Mouse (Mus musculus): ENCODE measurements around the gene Spta1. TPM values are rescaled to one million over a fixed set of nuclear protein-coding genes. Genes with fewer than 3 reads are reported as not detected.

The Spta1 gene
- polyA plus RNA-seq, 1 experiment from 2014 or later: 0.35 TPM

DNA sequence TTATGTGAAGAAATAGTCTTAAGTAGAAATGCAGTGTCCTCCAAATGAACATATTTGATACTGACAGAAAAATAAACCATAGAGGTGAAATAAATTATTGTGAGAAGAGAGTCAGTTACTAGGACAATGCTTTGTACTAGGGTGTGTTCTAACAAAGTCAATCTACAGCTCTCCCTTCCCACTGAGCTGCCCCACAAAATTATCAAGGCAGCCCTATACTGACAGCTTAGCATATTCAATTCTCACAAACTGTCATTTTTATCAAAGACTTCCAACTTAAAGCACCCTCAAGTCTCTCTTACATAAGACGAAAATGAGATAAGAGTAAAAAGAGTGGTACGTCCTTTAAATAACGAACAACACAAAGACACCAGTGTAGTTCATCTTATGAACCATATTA lies 15.0 kb upstream of the Spta1 start:
- no peaks in the 10 kb centered on the region for H3K27me3 ChIP-seq (replicated peaks; ENCODE audit: insufficient read depth, low read length)
- TF ChIP-seq CTCF (IDR thresholded peaks at IDR 0.05) (no peak), EP300 (IDR thresholded peaks at IDR 0.05) (no peak)
- no peak for ATAC-seq

GRCm38 (mm10) chr1:174158512-174158911 lies 14.1 kb upstream of the Spta1 start:
- ATAC-seq: no peak
- WGBS: 76% methylated on average over 1 of the region's 1 CpGs
- no peak overlapping the region for H3K9ac ChIP-seq (replicated peaks; ENCODE audit: low read depth)

More for the DNA sequence above, 15.0 kb upstream of the Spta1 start:
- Histone ChIP-seq H3K9ac (replicated peaks; ENCODE audit: low read depth) (no peak overlapping the region), H3K4me3 (ENCODE audit: low read depth, low read length) (no peak overlapping the region), H3K4me2 (replicated peaks; ENCODE audit: low read depth, low read length) (no peak overlapping the region), H3K4me1 (ENCODE audit: insufficient read depth, low read depth, low read length) (no peaks in the 10 kb centered on the region), H3K36me3 (ENCODE audit: insufficient read depth, low read length) (no peaks in the 10 kb centered on the region), H3K27ac (ENCODE audit: low read length) (no peak overlapping the region), H3K9me3 (ENCODE audit: low read length) (no peaks in the 10 kb centered on the region)
- WGBS: 67% methylated on average over 3 of the region's 3 CpGs
- no peak for DNase-seq (ENCODE audit: low spot score)

GRCm38 (mm10) chr1:174159095-174159494 lies 13.5 kb upstream of the Spta1 start:
- Histone ChIP-seq H3K4me1 (ENCODE audit: insufficient read depth, low read depth, low read length) (no peaks in the 10 kb centered on the region), H3K27ac (ENCODE audit: low read length) (no peak overlapping the region), H3K9me3 (ENCODE audit: low read length) (no peaks in the 10 kb centered on the region), H3K9ac (replicated peaks; ENCODE audit: low read depth) (no peak overlapping the region), H3K27me3 (replicated peaks; ENCODE audit: insufficient read depth, low read length) (no peaks in the 10 kb centered on the region), H3K36me3 (ENCODE audit: insufficient read depth, low read length) (no peaks in the 10 kb centered on the region), H3K4me3 (ENCODE audit: low read depth, low read length) (no peak overlapping the region), H3K4me2 (replicated peaks; ENCODE audit: low read depth, low read length) (no peak overlapping the region)
- no peak for ATAC-seq
- no peak for DNase-seq (ENCODE audit: low spot score)
- TF ChIP-seq EP300 (IDR thresholded peaks at IDR 0.05) (no peak), CTCF (IDR thresholded peaks at IDR 0.05) (no peak)
- WGBS: 89% methylated on average over 10 of the region's 10 CpGs

More at GRCm38 (mm10) chr1:174158512-174158911, 14.1 kb upstream of the Spta1 start:
- no peaks in the 10 kb centered on the region for H3K9me3 ChIP-seq (ENCODE audit: low read length)
- no peak overlapping the region for H3K27ac ChIP-seq (ENCODE audit: low read length)
- H3K27me3 ChIP-seq (replicated peaks; ENCODE audit: insufficient read depth, low read length): no peaks in the 10 kb centered on the region
- H3K4me1 ChIP-seq (ENCODE audit: insufficient read depth, low read depth, low read length): no peaks in the 10 kb centered on the region
- TF ChIP-seq CTCF (IDR thresholded peaks at IDR 0.05) (no peak), EP300 (IDR thresholded peaks at IDR 0.05) (no peak)
- no peak overlapping the region for H3K4me2 ChIP-seq (replicated peaks; ENCODE audit: low read depth, low read length)
- no peaks in the 10 kb centered on the region for H3K36me3 ChIP-seq (ENCODE audit: insufficient read depth, low read length)
- no peak for DNase-seq (ENCODE audit: low spot score)
- H3K4me3 ChIP-seq (ENCODE audit: low read depth, low read length): no peak overlapping the region

DNA sequence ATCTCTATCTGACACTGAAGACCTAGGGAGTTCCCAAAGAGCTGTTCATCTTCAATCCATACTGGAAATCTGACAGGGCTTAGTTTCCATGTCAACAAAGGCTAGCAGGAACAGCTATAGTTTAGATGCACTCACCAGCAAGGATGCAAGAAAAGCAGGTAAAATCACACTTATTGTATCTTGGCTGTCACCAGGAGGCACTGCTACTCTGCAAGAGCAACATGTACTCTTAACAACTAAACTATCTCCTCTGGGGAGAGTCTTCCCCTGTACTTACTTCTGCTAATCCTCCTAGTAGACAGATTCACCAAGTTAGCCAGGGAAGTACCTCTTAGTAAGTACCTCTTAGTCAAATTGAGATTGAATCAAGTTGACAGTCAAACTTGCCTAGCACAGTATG lies 3.6 kb upstream of the Spta1 start:
- no peaks in the 10 kb centered on the region for H3K4me1 ChIP-seq (ENCODE audit: insufficient read depth, low read depth, low read length)
- DNase-seq (ENCODE audit: low spot score) (no peak), ATAC-seq (no peak)
- H3K36me3 ChIP-seq (ENCODE audit: insufficient read depth, low read length): no peaks in the 10 kb centered on the region
- no peak overlapping the region for H3K27ac ChIP-seq (ENCODE audit: low read length)
- no peak overlapping the region for H3K4me3 ChIP-seq (ENCODE audit: low read depth, low read length)
- H3K9ac ChIP-seq (replicated peaks; ENCODE audit: low read depth): no peak overlapping the region
- no peak overlapping the region for H3K4me2 ChIP-seq (replicated peaks; ENCODE audit: low read depth, low read length)
- TF ChIP-seq CTCF (IDR thresholded peaks at IDR 0.05) (no peak), EP300 (IDR thresholded peaks at IDR 0.05) (no peak)
- no peaks in the 10 kb centered on the region for H3K9me3 ChIP-seq (ENCODE audit: low read length)
- H3K27me3 ChIP-seq (replicated peaks; ENCODE audit: insufficient read depth, low read length): no peaks in the 10 kb centered on the region

DNA sequence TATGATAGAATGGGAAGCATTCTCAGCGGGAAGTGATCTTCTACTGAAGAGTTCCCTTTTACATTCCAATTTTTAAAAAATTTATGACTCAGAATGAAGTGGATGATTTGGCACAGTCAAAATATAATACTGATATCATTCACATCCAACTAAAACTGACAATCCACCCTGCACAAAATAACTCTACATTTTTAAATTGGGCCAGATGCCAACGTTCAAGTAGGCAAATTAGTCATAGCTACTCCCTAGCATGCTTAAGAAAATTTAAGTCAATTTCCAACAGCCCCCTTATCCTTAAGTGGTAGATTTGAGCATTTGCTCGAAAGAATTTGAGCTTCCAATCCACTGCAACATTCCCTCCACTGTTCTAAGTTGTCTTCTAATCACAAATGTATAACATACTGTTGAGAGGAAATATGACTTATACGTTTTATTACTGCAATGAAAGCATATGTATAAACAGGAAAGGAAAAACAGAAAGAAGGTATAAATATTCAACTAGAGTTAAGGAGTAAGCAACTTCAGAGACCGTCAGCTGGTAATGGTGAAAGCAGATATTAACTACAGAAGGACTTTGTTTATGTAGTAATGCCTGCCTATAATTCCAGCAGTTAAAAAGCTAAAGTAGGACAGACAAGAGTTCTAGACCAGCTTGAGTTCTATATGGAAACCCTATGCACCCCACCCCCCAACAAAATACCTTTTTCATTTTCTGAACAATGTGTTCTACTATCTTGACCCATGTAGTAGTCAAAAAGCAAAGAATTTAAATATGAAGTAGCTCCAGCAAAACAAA lies 1.7 kb upstream of the Spta1 start:
- Histone ChIP-seq H3K27me3 (replicated peaks; ENCODE audit: insufficient read depth, low read length) (no peaks in the 10 kb centered on the region), H3K4me1 (ENCODE audit: insufficient read depth, low read depth, low read length) (no peaks in the 10 kb centered on the region), H3K4me2 (replicated peaks; ENCODE audit: low read depth, low read length) (no peak overlapping the region), H3K36me3 (ENCODE audit: insufficient read depth, low read length) (no peaks in the 10 kb centered on the region), H3K9me3 (ENCODE audit: low read length) (no peaks in the 10 kb centered on the region), H3K9ac (replicated peaks; ENCODE audit: low read depth) (no peak overlapping the region), H3K27ac (ENCODE audit: low read length) (no peak overlapping the region), H3K4me3 (ENCODE audit: low read depth, low read length) (no peak overlapping the region)
- ATAC-seq (no peak), DNase-seq (ENCODE audit: low spot score) (no peak)
- TF ChIP-seq EP300 (IDR thresholded peaks at IDR 0.05): no peak
- TF ChIP-seq CTCF (IDR thresholded peaks at IDR 0.05): no peak
- 46% methylated on average over 5 of the region's 5 CpGs for WGBS

DNA sequence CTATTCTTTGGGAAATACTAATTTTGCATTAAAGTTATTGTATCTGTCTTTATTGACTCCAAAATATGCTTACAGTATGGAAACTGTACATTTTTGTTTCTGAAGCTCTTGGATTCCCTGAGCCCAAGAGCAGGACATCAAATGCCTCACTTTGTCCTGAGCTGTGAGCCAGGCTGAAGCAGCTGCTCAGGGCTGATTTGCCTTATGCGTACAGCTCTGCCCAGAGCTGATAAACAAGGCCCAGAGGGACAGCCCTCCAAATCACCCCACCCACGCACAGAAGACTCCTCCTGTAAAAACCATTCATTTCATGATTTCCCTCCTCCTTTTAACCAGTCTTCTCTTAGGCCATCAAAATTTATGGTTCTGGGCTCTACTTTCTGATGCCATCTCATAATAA lies 1.0 kb upstream of the Spta1 start:
- DNase-seq (ENCODE audit: low spot score) (no peak), ATAC-seq (peak; percentile 50)
- Histone ChIP-seq H3K4me1 (ENCODE audit: insufficient read depth, low read depth, low read length) (no peaks in the 10 kb centered on the region), H3K9ac (replicated peaks; ENCODE audit: low read depth) (no peak overlapping the region), H3K27me3 (replicated peaks; ENCODE audit: insufficient read depth, low read length) (no peaks in the 10 kb centered on the region), H3K4me3 (ENCODE audit: low read depth, low read length) (no peak overlapping the region), H3K36me3 (ENCODE audit: insufficient read depth, low read length) (no peaks in the 10 kb centered on the region), H3K4me2 (replicated peaks; ENCODE audit: low read depth, low read length) (no peak overlapping the region), H3K9me3 (ENCODE audit: low read length) (no peaks in the 10 kb centered on the region), H3K27ac (ENCODE audit: low read length) (no peak overlapping the region)
- TF ChIP-seq EP300 (IDR thresholded peaks at IDR 0.05): no peak
- TF ChIP-seq CTCF (IDR thresholded peaks at IDR 0.05): no peak
- WGBS: 48% methylated on average over 2 of the region's 2 CpGs
